Mouse (Mus musculus) stomach, embryonic 14.5 days (tissue): Measurements from ENCODE around the gene Cd47. TPM values are rescaled to one million over a fixed set of nuclear protein-coding genes. Genes with fewer than 3 reads are reported as not detected.

Experiments
- ATAC-seq: fragments of 200-750 bp; cut with Nextera tagmentation; 2 replicates; pipeline ENCODE4 v1.8.0; 2017; ENCODE audit warnings: low read depth, moderate TSS enrichment; ENCODE audit not compliant: insufficient number of reproducible peaks, insufficient read depth, low FRiP score
- H3K27ac ChIP-seq: fragments of 300-500 bp; sonication (generic); 2 replicates; pipeline ENCODE4 v1.5.1; 2014; ENCODE audit warnings: mild to moderate bottlenecking, low read length, moderate library complexity, mixed read lengths
- H3K27me3 ChIP-seq: fragments of 300-500 bp; sonication (generic); 2 replicates; pipeline ENCODE4 v1.6.1; 2014; ENCODE audit warnings: low read length, control low read depth, mixed read lengths; ENCODE audit not compliant: control insufficient read depth, insufficient read depth
- H3K36me3 ChIP-seq: fragments of 300-500 bp; sonication (generic); 2 replicates; pipeline ENCODE4 v1.6.1; 2014; ENCODE audit warnings: mild to moderate bottlenecking, control low read depth, low read length, moderate library complexity, mixed read lengths; ENCODE audit not compliant: control insufficient read depth, insufficient read depth
- H3K4me1 ChIP-seq: fragments of 300-500 bp; sonication (generic); 2 replicates; pipeline ENCODE4 v1.6.1; 2014; ENCODE audit warnings: low read length, control low read depth, mixed read lengths; ENCODE audit not compliant: control insufficient read depth, insufficient read depth
- H3K4me2 ChIP-seq: fragments of 300-500 bp; sonication (generic); replicated peaks from 2 replicates; pipeline ENCODE4 v1.6.1; 2014; ENCODE audit warnings: low read depth, low read length, control low read depth
- H3K4me3 ChIP-seq: fragments of 300-500 bp; sonication (generic); 2 replicates; pipeline ENCODE4 v1.5.1; 2014; ENCODE audit warnings: low read depth, low read length, control low read depth
- H3K9ac ChIP-seq: fragments of 300-500 bp; sonication (generic); replicated peaks from 2 replicates; pipeline ENCODE4 v1.6.1; 2014; ENCODE audit warnings: low read depth, mild to moderate bottlenecking, control low read depth, low read length, moderate library complexity, mixed read lengths
- H3K9me3 ChIP-seq: fragments of 300-500 bp; sonication (generic); 2 replicates; pipeline ENCODE4 v1.6.1; 2016; ENCODE audit warnings: low read depth, low read length, control low read depth; ENCODE audit not compliant: control insufficient read depth
- WGBS: fragments of 180-500 bp; shearing (Covaris S2); extraction: QIAGEN DNeasy Blood & Tissue Kit; methylation state at CpG from one replicate; pipeline ENCODE4 v1.1.7; 2014; 5-methylcytosine and 5-hydroxymethylcytosine counted together
- polyA plus RNA-seq: library from polyadenylated mRNA; unstranded; fragments of >200 nt; fragmentation: Nextera tagmentation; extraction: Ambion mirVana; gene quantifications from 2 replicates; pipeline ENCODE4 v1.2.1, GENCODE M21; 2014

Cd47 gene
- polyA plus RNA-seq, 1 experiment from 2014 or later = 66.8 TPM

DNA sequence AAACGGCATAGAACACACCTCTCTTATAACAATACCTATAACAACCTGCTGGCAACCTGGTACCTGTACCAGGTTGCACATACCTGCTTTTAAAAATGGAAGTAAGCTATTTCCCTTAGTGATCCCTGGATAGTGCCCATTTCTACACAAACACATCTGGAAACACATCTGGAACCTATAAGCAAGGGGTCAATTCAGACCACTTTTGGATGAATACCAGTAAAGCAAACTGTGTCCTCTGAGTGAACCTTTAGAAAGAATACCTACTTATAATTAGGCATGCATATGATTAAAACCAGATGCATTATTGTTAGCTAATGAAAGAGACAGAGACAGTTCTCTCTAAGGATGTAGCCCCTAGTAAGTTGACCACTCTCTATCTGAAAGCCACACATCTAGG, 140.7 kb downstream of the Cd47 start:
- Histone ChIP-seq H3K4me3 (no peak overlapping the region), H3K4me2 (no peak overlapping the region), H3K27ac (no peak overlapping the region), H3K9me3 (no peaks in the 10 kb centered on the region), H3K27me3 (no peaks in the 10 kb centered on the region), H3K4me1 (peaks cover 8% of the 10 kb centered on the region; the same call in 1 of the 2 replicates), H3K9ac (no peak overlapping the region), H3K36me3 (no peaks in the 10 kb centered on the region)
- 89% methylated on average over 1 of the region's 1 CpGs for WGBS
- no peak for ATAC-seq

DNA sequence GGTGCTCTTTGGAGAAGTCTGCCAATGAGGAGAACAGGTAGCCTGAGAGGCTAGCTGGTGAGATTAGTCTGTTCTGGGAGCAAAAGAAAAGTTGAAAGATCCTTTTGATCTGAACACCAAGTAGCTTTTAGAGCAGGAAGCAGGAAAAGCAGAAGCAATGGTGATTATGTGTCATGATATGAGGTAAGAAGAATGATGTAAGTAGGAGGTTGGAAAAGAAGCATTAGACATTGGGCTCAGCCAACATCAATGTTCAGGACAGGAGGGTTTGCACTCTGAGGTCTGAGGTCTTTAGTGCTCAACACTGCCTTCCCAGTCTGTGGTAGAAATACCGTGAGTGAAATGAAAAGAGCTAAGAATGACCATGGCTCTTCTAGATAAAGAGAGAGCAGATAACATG, 143.4 kb downstream of the Cd47 start:
- Histone ChIP-seq H3K4me2 (no peak overlapping the region), H3K4me3 (no peak overlapping the region), H3K9ac (no peak overlapping the region), H3K9me3 (no peaks in the 10 kb centered on the region), H3K27ac (no peak overlapping the region), H3K36me3 (no peaks in the 10 kb centered on the region), H3K4me1 (no peaks in the 10 kb centered on the region), H3K27me3 (no peaks in the 10 kb centered on the region)
- no peak for ATAC-seq
- WGBS = 92% methylated on average over 1 of the region's 1 CpGs

DNA sequence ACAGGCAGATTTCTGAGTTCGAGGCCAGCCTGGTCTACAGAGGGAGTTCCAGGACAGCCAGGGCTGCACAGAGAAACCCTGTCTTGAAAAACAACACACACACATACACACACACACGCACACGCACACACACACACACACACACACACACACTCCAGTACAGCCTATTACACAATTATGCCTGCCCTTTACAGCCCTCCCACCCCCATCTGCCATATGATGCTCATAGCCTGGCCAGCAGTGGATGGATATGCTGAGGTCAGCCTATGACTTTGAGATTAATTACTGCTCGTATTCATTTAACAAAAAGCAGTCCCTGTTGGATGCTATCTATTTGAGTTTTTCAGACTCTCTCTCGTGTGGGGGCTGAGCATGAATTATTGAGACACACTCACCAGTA, 144.8 kb downstream of the Cd47 start:
- Histone ChIP-seq H3K4me3 (no peak overlapping the region), H3K27me3 (no peaks in the 10 kb centered on the region)

DNA sequence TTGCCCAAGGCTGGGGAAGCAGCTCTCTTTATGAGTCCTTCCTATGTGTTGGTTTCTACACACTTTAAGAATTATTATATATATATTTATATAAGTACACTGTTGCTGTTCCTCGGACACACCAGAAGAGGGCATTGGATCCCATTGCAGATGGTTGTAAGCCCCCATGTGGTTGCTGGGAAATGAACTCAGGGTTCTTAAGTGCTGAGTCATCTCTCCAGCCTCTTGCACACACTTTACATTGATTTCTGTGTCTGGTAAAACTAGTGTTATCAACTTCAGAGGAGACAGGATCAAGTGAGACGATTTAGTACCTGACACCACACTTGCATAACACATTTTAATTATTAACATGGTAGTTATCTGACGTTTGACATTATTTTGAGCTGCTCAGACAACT, 146.7 kb downstream of the Cd47 start:
- WGBS = 71% methylated on average over 3 of the region's 3 CpGs
- Histone ChIP-seq H3K4me3 (no peak overlapping the region), H3K27ac (no peak overlapping the region), H3K9me3 (peaks cover 3% of the 10 kb centered on the region; the same call in 1 of the 2 replicates), H3K27me3 (no peaks in the 10 kb centered on the region), H3K36me3 (no peaks in the 10 kb centered on the region), H3K4me1 (no peaks in the 10 kb centered on the region), H3K9ac (no peak overlapping the region), H3K4me2 (no peak overlapping the region)
- ATAC-seq = no peak

More for the DNA sequence above, 144.8 kb downstream of the Cd47 start:
- Histone ChIP-seq H3K36me3 (no peaks in the 10 kb centered on the region), H3K9me3 (no peaks in the 10 kb centered on the region), H3K4me1 (no peaks in the 10 kb centered on the region), H3K27ac (no peak overlapping the region), H3K4me2 (no peak overlapping the region), H3K9ac (no peak overlapping the region)
- ATAC-seq = no peak
- WGBS = 67% methylated on average over 5 of the region's 5 CpGs

DNA sequence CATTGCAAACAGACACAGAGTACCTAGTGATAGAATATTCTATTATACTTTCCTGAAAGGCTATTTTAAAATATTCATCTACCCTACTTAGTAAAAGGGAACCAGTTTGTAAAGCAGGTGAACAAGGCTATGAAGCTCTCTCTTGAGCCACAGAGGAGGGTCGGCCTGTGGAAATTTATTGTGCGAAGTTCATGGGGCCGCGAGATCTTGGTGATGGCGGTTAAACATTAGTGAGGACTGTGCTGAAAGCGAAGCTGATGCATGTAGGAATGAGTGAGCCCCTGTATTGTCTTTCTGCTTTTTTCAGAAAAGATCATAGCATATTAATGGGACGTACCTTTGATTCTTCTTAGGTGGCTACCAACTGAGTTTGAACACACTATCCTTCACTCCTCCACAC, 147.3 kb downstream of the Cd47 start:
- no peak overlapping the region for H3K27ac ChIP-seq
- no peak overlapping the region for H3K4me3 ChIP-seq
- 85% methylated on average over 7 of the region's 7 CpGs for whole genome bisulfite sequencing
- no peak for ATAC-seq
- H3K9me3 ChIP-seq = peaks cover 3% of the 10 kb centered on the region; the same call in 1 of the 2 replicates
- no peaks in the 10 kb centered on the region for H3K27me3 ChIP-seq
- no peaks in the 10 kb centered on the region for H3K4me1 ChIP-seq
- H3K9ac ChIP-seq = no peak overlapping the region
- H3K36me3 ChIP-seq = no peaks in the 10 kb centered on the region
- H3K4me2 ChIP-seq = no peak overlapping the region

DNA sequence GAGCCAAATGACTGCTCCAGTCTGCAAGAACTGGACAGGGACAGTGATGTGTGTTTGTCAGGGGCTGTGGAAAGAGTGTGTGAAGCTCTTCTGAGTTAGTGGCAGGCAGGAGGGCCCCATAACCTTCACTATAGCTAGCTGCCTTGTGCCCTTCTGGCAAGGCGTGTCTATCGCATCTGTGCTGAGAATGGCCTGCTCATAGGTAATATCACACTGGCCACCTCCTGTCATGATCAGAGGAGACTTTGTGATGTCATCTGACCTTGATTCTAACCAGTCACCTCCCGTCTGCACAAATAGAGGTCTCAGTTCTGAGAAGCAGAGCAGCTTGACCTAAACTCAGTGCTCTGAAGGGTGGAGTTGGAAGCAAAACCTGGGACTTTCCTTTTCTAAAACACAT, 148.0 kb downstream of the Cd47 start:
- H3K27me3 ChIP-seq = no peaks in the 10 kb centered on the region
- no peak overlapping the region for H3K4me3 ChIP-seq
- H3K4me2 ChIP-seq = no peak overlapping the region
- no peak for ATAC-seq
- H3K36me3 ChIP-seq = no peaks in the 10 kb centered on the region
- 75% methylated on average over 3 of the region's 3 CpGs for WGBS
- H3K4me1 ChIP-seq = no peaks in the 10 kb centered on the region
- no peak overlapping the region for H3K9ac ChIP-seq
- H3K9me3 ChIP-seq = peaks cover 3% of the 10 kb centered on the region; the same call in 1 of the 2 replicates
- H3K27ac ChIP-seq = no peak overlapping the region

DNA sequence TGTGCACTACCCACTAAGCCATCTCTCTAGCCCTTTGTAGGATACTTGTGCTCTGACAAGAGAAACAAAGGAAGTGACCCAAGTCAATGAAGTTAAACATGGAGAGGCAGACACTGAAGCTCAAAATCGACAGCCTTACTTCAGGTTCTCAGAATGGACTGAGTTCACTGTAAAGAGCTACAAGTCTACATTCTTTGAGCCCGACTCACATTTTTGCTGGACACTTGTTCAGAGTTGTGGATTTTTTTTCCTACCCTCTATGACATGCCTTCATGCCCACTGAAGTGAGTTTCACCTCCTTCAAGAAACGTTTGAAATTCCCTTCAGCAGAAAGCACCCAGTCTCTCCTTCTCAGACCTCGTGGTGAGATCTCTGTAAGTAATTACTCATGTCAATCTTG, 148.9 kb downstream of the Cd47 start:
- H3K4me1 ChIP-seq = no peaks in the 10 kb centered on the region
- ATAC-seq = no peak
- no peaks in the 10 kb centered on the region for H3K27me3 ChIP-seq
- no peak overlapping the region for H3K4me2 ChIP-seq
- no peak overlapping the region for H3K27ac ChIP-seq
- peaks cover 3% of the 10 kb centered on the region; the same call in 1 of the 2 replicates for H3K9me3 ChIP-seq
- no peak overlapping the region for H3K9ac ChIP-seq
- H3K36me3 ChIP-seq = no peaks in the 10 kb centered on the region
- H3K4me3 ChIP-seq = no peak overlapping the region
- WGBS = 53% methylated on average over 4 of the region's 4 CpGs

DNA sequence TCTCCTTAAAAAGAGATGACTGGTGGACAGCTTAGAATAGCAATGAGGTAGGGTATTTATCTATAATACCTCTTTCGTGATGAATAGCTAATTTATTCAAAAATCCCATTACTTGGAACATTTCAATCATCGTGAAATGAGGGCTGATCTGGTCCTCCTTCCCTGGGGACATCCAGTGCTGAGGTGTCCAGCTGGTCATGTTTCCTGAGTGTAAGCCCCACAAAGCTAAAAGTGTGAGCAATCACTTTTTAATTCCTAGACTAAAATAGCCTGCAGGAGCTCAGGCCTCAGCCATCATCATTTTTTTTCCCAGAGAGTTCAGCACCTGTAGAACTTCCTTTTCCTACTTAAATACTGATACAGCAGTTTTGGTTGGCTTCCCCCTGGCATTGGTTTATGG, 150.0 kb downstream of the Cd47 start:
- WGBS = 84% methylated on average over 2 of the region's 2 CpGs
- no peaks in the 10 kb centered on the region for H3K36me3 ChIP-seq
- no peak overlapping the region for H3K4me3 ChIP-seq
- no peak overlapping the region for H3K27ac ChIP-seq
- H3K4me1 ChIP-seq = no peaks in the 10 kb centered on the region
- no peak for ATAC-seq
- H3K27me3 ChIP-seq = no peaks in the 10 kb centered on the region
- no peak overlapping the region for H3K9ac ChIP-seq
- peaks cover 3% of the 10 kb centered on the region; the same call in 1 of the 2 replicates for H3K9me3 ChIP-seq
- no peak overlapping the region for H3K4me2 ChIP-seq

DNA sequence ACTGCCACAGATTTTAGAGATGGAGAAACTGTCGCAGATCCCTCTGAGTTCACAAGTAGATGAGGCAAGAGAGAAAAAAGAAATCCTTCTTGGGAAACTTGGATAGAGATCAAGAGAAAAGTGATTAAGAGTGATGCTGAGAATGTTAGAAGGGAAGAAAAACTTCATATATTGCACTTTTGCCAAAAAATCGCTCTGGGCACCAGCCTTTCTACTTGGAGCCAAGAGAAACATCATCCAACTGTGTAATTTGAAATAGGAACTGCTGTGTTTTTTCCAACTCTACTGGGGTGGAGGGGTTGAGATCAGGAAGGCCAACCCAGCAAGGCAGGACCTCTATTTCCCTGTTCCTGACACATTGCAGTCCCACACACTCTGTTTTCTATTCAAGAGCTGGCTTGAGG, 151.0 kb downstream of the Cd47 start:
- no peaks in the 10 kb centered on the region for H3K4me1 ChIP-seq
- H3K36me3 ChIP-seq = no peaks in the 10 kb centered on the region
- H3K27ac ChIP-seq = no peak overlapping the region
- no peak overlapping the region for H3K4me2 ChIP-seq
- H3K27me3 ChIP-seq = no peaks in the 10 kb centered on the region
- 55% methylated on average over 2 of the region's 2 CpGs for WGBS
- no peak overlapping the region for H3K4me3 ChIP-seq
- peaks cover 3% of the 10 kb centered on the region; the same call in 1 of the 2 replicates for H3K9me3 ChIP-seq
- no peak overlapping the region for H3K9ac ChIP-seq
- no peak for ATAC-seq
